Mouse (Mus musculus): ENCODE measurements at regions not wholly inside any gene's neighbourhood (a gene's known extent, or its start where the extent isn't known, plus 50 kb on each side); places are given as distances from the start of the nearest gene placed in this dataset.

- Histone ChIP-seq H3K4me3 (ENCODE audit: control insufficient read depth, low read depth, low read length) (no peak overlapping the region), H3K27ac (ENCODE audit: control insufficient read depth, insufficient read depth, low read depth, low read length) (no peak overlapping the region), H3K4me1 (ENCODE audit: control insufficient read depth, insufficient read depth, low read length) (no peaks in the 10 kb centered on the region), H3K36me3 (ENCODE audit: control insufficient read depth, insufficient read depth, low read length) (no peaks in the 10 kb centered on the region), H3K27me3 (ENCODE audit: control insufficient read depth, insufficient read depth, low read length) (no peaks in the 10 kb centered on the region)
- TF ChIP-seq POLR2A (IDR thresholded peaks at IDR 0.05; ENCODE audit: control insufficient read depth, low read depth, low read length), result no peak
- TF ChIP-seq CTCF (IDR thresholded peaks at IDR 0.05; ENCODE audit: control insufficient read depth, insufficient read depth, insufficient replicate concordance, low read depth, low read length), result no peak
These were observed 210.3 kb downstream of the Trim29 start for GRCm38 (mm10) chr9:43520931-43521330.

- Histone ChIP-seq H3K4me3 (ENCODE audit: control insufficient read depth, low read depth, low read length) (no peak overlapping the region), H3K36me3 (ENCODE audit: control insufficient read depth, insufficient read depth, low read length) (no peaks in the 10 kb centered on the region)
- no peak for TF ChIP-seq CTCF (IDR thresholded peaks at IDR 0.05; ENCODE audit: control insufficient read depth, insufficient read depth, insufficient replicate concordance, low read depth, low read length)
- TF ChIP-seq POLR2A (IDR thresholded peaks at IDR 0.05; ENCODE audit: control insufficient read depth, low read depth, low read length), result no peak
These were observed 214.4 kb downstream of the Trim29 start for GRCm38 (mm10) chr9:43524947-43525565.

GRCm38 (mm10) chr9:43532187-43532586 is 211.6 kb upstream of the Nectin1 start:
- no peak overlapping the region for H3K27ac ChIP-seq (ENCODE audit: control insufficient read depth, insufficient read depth, low read depth, low read length)
- TF ChIP-seq CTCF (IDR thresholded peaks at IDR 0.05; ENCODE audit: control insufficient read depth, insufficient read depth, insufficient replicate concordance, low read depth, low read length) (no peak), POLR2A (IDR thresholded peaks at IDR 0.05; ENCODE audit: control insufficient read depth, low read depth, low read length) (no peak)
- no peaks in the 10 kb centered on the region for H3K27me3 ChIP-seq (ENCODE audit: control insufficient read depth, insufficient read depth, low read length)
- no peaks in the 10 kb centered on the region for H3K36me3 ChIP-seq (ENCODE audit: control insufficient read depth, insufficient read depth, low read length)
- peaks cover 2% of the 10 kb centered on the region for H3K4me1 ChIP-seq (ENCODE audit: control insufficient read depth, insufficient read depth, low read length)
- H3K4me3 ChIP-seq (ENCODE audit: control insufficient read depth, low read depth, low read length), result no peak overlapping the region

More at GRCm38 (mm10) chr9:43524947-43525565, 214.4 kb downstream of the Trim29 start:
- no peaks in the 10 kb centered on the region for H3K4me1 ChIP-seq (ENCODE audit: control insufficient read depth, insufficient read depth, low read length)
- no peak overlapping the region for H3K27ac ChIP-seq (ENCODE audit: control insufficient read depth, insufficient read depth, low read depth, low read length)
- H3K27me3 ChIP-seq (ENCODE audit: control insufficient read depth, insufficient read depth, low read length), result no peaks in the 10 kb centered on the region

GRCm38 (mm10) chr9:43535967-43536366 is 207.8 kb upstream of the Nectin1 start:
- Histone ChIP-seq H3K27ac (ENCODE audit: control insufficient read depth, insufficient read depth, low read depth, low read length) (no peak overlapping the region), H3K4me1 (ENCODE audit: control insufficient read depth, insufficient read depth, low read length) (peaks cover 2% of the 10 kb centered on the region), H3K4me3 (ENCODE audit: control insufficient read depth, low read depth, low read length) (no peak overlapping the region), H3K36me3 (ENCODE audit: control insufficient read depth, insufficient read depth, low read length) (no peaks in the 10 kb centered on the region), H3K27me3 (ENCODE audit: control insufficient read depth, insufficient read depth, low read length) (no peaks in the 10 kb centered on the region)
- TF ChIP-seq POLR2A (IDR thresholded peaks at IDR 0.05; ENCODE audit: control insufficient read depth, low read depth, low read length) (no peak), CTCF (IDR thresholded peaks at IDR 0.05; ENCODE audit: control insufficient read depth, insufficient read depth, insufficient replicate concordance, low read depth, low read length) (no peak)

- no peaks in the 10 kb centered on the region for H3K36me3 ChIP-seq (ENCODE audit: control insufficient read depth, insufficient read depth, low read length)
- no peak overlapping the region for H3K4me3 ChIP-seq (ENCODE audit: control insufficient read depth, low read depth, low read length)
- peaks cover 2% of the 10 kb centered on the region for H3K4me1 ChIP-seq (ENCODE audit: control insufficient read depth, insufficient read depth, low read length)
- H3K27me3 ChIP-seq (ENCODE audit: control insufficient read depth, insufficient read depth, low read length), result no peaks in the 10 kb centered on the region
- no peak overlapping the region for H3K27ac ChIP-seq (ENCODE audit: control insufficient read depth, insufficient read depth, low read depth, low read length)
- TF ChIP-seq POLR2A (IDR thresholded peaks at IDR 0.05; ENCODE audit: control insufficient read depth, low read depth, low read length) (no peak), CTCF (IDR thresholded peaks at IDR 0.05; ENCODE audit: control insufficient read depth, insufficient read depth, insufficient replicate concordance, low read depth, low read length) (no peak)
These were observed 206.7 kb upstream of the Nectin1 start for GRCm38 (mm10) chr9:43537121-43537520.

GRCm38 (mm10) chr9:43540131-43540530 is 203.7 kb upstream of the Nectin1 start:
- no peak for TF ChIP-seq CTCF (IDR thresholded peaks at IDR 0.05; ENCODE audit: control insufficient read depth, insufficient read depth, insufficient replicate concordance, low read depth, low read length)
- Histone ChIP-seq H3K27me3 (ENCODE audit: control insufficient read depth, insufficient read depth, low read length) (no peaks in the 10 kb centered on the region), H3K4me3 (ENCODE audit: control insufficient read depth, low read depth, low read length) (no peak overlapping the region), H3K4me1 (ENCODE audit: control insufficient read depth, insufficient read depth, low read length) (no peaks in the 10 kb centered on the region; the same call in 1 of the 2 replicates), H3K36me3 (ENCODE audit: control insufficient read depth, insufficient read depth, low read length) (no peaks in the 10 kb centered on the region), H3K27ac (ENCODE audit: control insufficient read depth, insufficient read depth, low read depth, low read length) (no peak overlapping the region)

- TF ChIP-seq CTCF (IDR thresholded peaks at IDR 0.05; ENCODE audit: control insufficient read depth, insufficient read depth, insufficient replicate concordance, low read depth, low read length), result no peak
- TF ChIP-seq POLR2A (IDR thresholded peaks at IDR 0.05; ENCODE audit: control insufficient read depth, low read depth, low read length), result no peak
- H3K36me3 ChIP-seq (ENCODE audit: control insufficient read depth, insufficient read depth, low read length), result no peaks in the 10 kb centered on the region
- H3K4me1 ChIP-seq (ENCODE audit: control insufficient read depth, insufficient read depth, low read length), result no peaks in the 10 kb centered on the region; the same call in 1 of the 2 replicates
- H3K27ac ChIP-seq (ENCODE audit: control insufficient read depth, insufficient read depth, low read depth, low read length), result no peak overlapping the region
- no peaks in the 10 kb centered on the region for H3K27me3 ChIP-seq (ENCODE audit: control insufficient read depth, insufficient read depth, low read length)
- no peak overlapping the region for H3K4me3 ChIP-seq (ENCODE audit: control insufficient read depth, low read depth, low read length)
These were observed 202.6 kb upstream of the Nectin1 start for GRCm38 (mm10) chr9:43541234-43541633.
